Mouse (Mus musculus): Measurements from ENCODE around the gene Gfer.
A peak's percentile ranks its signal among the peaks of the same experiment; 100 is the strongest.

Gene Gfer

DNA sequence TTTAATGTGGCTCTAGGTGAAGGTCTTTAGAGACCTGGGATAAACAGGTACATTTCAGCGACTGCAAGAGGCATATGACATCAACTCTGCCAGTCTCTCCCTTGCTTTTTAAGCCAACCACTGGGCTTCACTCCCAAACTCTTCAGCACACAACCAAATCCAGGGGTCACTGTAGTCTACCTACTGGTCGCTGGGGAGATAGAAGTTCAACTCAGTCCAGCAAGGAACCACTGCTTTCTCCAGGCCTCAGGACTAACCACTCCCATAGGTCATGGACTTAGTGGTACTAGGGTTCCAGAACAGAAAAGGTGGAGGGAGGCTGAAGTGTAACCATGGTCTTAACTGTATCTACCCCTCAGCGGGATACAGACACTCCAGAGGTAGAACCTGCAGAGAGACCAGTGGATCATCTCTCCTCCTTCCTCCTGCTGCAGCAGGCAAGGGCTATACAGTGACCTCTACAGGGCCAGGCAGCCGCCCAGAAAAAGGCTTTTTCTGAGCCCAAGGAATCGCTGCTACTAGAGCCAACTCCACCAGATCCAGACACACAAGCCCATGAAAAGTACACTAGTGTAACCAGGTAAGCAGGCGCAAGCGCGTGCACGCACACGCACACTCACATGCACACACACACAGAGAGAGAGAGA lies 47.1 kb downstream of the Gfer start:
- DNase-seq (ENCODE audit: low read depth, low spot score) = no peak

DNA sequence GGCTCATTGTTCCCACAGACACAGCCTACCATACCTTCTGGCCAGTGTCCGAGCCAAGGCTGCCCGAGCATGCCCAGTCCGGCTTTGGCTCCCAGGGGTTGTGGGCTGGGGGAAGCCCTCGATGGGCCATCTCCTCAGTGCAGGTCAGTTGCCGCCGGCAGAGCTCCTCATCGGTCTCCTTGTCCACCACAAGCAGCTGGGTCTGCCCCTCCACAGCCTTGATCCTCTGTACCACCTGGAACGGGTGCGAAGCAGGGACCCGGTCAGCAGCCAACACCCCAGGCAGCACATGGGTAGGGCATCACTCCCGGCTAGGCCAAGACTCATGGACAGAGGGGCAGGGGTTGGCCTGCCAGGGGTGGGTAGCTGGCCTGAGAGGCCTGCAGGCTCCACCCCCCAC lies 48.5 kb downstream of the Gfer start:
- no peak for DNase-seq (ENCODE audit: low read depth, low spot score)

DNA sequence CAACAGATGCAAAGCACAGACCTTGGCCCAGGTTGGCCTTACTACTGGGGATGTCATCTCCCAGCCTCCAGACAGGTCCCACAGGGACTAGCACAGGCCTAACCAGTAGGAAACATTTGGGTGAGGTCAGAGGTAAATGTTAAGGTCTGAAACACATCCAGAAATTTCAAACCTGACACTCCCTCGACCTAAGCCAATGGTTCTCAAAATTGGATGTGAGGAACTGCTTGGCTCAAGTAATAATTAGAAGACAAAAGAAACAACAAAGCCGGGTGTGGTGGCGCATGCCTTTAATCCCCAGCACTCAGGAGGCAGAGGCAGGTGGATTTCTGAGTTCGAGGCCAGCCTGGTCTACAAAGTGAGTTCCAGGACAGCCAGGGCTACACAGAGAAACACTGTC lies 49.6 kb downstream of the Gfer start:
- DNase-seq (ENCODE audit: low read depth, low spot score) = no peak

DNA sequence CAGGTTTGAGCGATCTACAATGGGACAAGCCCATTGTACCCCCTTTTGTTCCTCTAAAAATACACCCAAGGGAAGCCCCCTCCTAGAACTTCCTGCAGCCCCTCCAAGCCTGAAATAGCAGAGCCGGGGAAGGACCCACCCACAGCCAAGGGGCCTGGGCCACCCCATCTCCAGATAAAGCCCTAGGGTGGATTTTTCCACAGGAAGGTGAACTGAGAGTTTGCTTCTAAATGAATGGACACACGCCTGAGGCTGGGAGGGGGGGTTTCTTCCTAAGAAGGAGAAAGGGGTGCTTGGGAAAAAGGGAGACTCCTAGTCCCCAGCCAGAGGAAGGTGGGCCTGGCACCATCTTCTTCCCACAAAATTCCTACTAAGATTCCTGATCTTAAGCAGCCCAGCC lies 50.0 kb downstream of the Gfer start:
- DNase-seq (ENCODE audit: low read depth, low spot score) = no peak

DNA sequence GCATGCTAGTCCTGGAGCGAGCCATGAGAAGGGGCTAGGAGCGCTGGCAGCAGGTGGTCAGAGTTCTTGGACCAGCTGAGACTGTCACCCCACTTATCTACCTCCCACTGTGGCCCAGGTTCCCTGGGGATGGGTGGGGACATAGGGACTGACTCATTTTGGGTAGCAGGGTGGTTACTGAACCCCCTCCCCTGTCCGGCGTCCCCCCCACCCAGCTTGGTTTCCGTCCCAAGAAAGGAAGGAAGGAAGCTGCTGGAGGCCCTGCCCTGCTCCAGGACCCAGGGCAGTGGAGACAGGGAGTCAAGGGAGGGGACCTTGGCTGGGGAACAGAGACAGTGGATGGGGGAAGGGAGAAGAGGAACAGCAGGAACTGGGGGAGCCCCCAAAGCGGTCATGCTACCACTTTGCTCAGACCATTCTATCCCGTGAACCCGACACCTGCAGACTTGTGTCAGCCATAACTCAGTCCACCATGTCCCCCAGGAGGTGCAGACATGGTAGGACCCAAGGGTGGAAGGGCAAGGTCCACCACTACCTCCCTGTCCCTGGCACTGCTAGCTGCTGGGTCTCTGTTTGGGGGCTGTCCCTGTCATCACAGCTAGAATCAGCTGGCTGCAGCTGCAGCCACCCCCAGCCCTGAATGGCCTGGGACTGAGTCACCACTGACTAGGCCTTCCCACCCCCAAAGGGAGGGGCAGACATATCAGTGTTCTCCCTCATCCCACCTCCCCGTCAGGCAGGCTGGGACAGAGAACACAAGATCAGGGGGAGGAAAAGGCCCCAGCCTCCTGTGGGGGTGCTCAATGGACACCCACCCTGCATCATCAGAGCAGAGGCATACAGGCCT lies 50.9 kb downstream of the Gfer start:
- DNase-seq (ENCODE audit: low read depth, low spot score) = no peak

DNA sequence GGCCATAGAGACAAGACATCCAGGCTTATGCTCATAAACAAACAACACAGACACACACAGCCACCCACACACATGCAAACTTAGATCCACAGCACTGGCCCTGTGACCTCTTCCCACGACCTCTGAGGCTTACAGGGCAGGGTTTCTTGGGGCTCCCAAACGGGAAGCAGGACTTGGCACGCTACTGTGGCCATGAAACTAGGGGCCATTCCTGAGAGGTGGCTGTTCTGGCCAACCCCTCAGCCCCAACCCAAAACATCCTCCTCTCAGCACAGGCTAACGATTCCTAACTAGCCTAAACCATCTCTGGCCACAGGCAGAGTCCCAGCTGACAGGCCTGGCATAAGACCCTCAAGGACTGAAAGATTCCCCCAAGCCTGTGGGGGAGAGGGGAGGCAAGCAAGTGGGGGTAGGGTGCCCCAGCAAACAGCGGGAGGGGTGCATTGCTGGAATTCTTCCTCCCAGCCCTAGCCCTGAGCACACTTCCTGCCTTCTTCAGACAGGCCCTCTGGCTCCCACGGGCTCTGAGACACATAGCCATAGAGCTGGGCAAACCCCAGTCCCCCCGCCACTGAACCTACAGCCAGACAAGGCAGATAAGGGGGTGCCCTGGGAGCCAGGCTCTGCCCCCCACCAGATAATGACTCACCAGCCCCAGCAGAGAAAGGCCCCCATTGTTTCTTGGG lies 51.8 kb downstream of the Gfer start:
- DNase-seq (ENCODE audit: low read depth, low spot score) = peak; percentile 34
